Mouse (Mus musculus) liver, embryonic 16.5 days (tissue): ENCODE data around the gene Cops8. TPM values are rescaled to one million over a fixed set of nuclear protein-coding genes. Genes with fewer than 3 reads are reported as not detected.

ENCODE experiments used
- ATAC-seq: fragments of 200-750 bp; cut with Nextera tagmentation; 2 replicates; pipeline ENCODE4 v1.8.0; 2017; ENCODE audit warnings: low read depth, mild to moderate bottlenecking, moderate number of reproducible peaks, moderate library complexity
- H3K27ac ChIP-seq: fragments of 300-500 bp; sonication (generic); 2 replicates; pipeline ENCODE4 v1.5.1; 2014; ENCODE audit warnings: mild to moderate bottlenecking, low read length
- H3K27me3 ChIP-seq: fragments of 300-500 bp; sonication (generic); 2 replicates; pipeline ENCODE4 v1.6.1; 2014; ENCODE audit warnings: low read depth, low read length, mixed read lengths; ENCODE audit not compliant: control insufficient read depth, insufficient read depth
- H3K36me3 ChIP-seq: fragments of 300-500 bp; sonication (generic); 2 replicates; pipeline ENCODE4 v1.6.1; 2014; ENCODE audit warnings: mild to moderate bottlenecking; ENCODE audit not compliant: control insufficient read depth, insufficient read depth
- H3K4me1 ChIP-seq: fragments of 300-500 bp; sonication (generic); 2 replicates; pipeline ENCODE4 v1.6.1; 2014; ENCODE audit warnings: low read depth, low read length, mixed read lengths; ENCODE audit not compliant: control insufficient read depth
- H3K4me2 ChIP-seq: fragments of 300-500 bp; sonication (generic); 2 replicates; pipeline ENCODE4 v1.6.1; 2014; ENCODE audit warnings: low read depth, low read length, mixed read lengths
- H3K4me3 ChIP-seq: fragments of 300-500 bp; sonication (generic); 2 replicates; pipeline ENCODE4 v1.5.1; 2014; ENCODE audit warnings: low read depth, mild to moderate bottlenecking, low read length
- H3K9ac ChIP-seq: fragments of 300-500 bp; sonication (generic); 2 replicates; pipeline ENCODE4 v1.6.1; 2014; ENCODE audit warnings: low read depth, low read length
- H3K9me3 ChIP-seq: fragments of 300-500 bp; sonication (generic); replicated peaks from 2 replicates; pipeline ENCODE4 v1.6.1; 2016; ENCODE audit warnings: low read length; ENCODE audit not compliant: control insufficient read depth
- WGBS: fragments of 180-500 bp; shearing (Covaris S2); extraction: QIAGEN DNeasy Blood & Tissue Kit; methylation state at CpG from one replicate; pipeline ENCODE4 v1.1.7; 2014; ENCODE audit not compliant: insufficient replicate concordance; 5-methylcytosine and 5-hydroxymethylcytosine counted together
- polyA plus RNA-seq: library from polyadenylated mRNA; unstranded; fragments of >200 nt; fragmentation: Nextera tagmentation; extraction: Ambion mirVana; gene quantifications from 2 replicates; pipeline ENCODE4 v1.2.1, GENCODE M21; 2015

Cops8 gene
- 40.0 and 41.4 TPM in 2 replicates for polyA plus RNA-seq

- Histone ChIP-seq H3K4me2 (peak within 1 kb of the TSS; percentile 68), H3K36me3 (peaks cover 5% of the 10 kb centered on the region), H3K4me3 (peak within 1 kb of the TSS; percentile 73), H3K4me1 (peaks cover 5% of the 10 kb centered on the region), H3K9me3 (no peaks in the 10 kb centered on the region), H3K27me3 (no peaks in the 10 kb centered on the region), H3K27ac (peak within 1 kb of the TSS; percentile 69), H3K9ac (peak within 1 kb of the TSS; percentile 70)
- WGBS = 4% methylated on average over 48 of the region's 48 CpGs
- peak; percentile 100 for ATAC-seq
Observed at GRCm38 (mm10) chr1:90602759-90603560, at the start of gene Cops8. Gene Cops8, plus strand, starts transcription at chr1:90602981.

GRCm38 (mm10) chr1:90557140-90557539, 45.6 kb upstream of the Cops8 start:
- Histone ChIP-seq H3K27ac (no peak overlapping the region), H3K4me1 (no peaks in the 10 kb centered on the region), H3K36me3 (no peaks in the 10 kb centered on the region), H3K27me3 (no peaks in the 10 kb centered on the region), H3K9me3 (no peaks in the 10 kb centered on the region), H3K9ac (no peak overlapping the region), H3K4me2 (no peak overlapping the region), H3K4me3 (no peak overlapping the region)
- 53% methylated on average over 1 of the region's 1 CpGs for WGBS
- no peak for ATAC-seq

- no peak overlapping the region for H3K9ac ChIP-seq
- 49% methylated on average over 5 of the region's 5 CpGs for WGBS
Observed at GRCm38 (mm10) chr1:90560942-90561726, 41.6 kb upstream of the Cops8 start.

GRCm38 (mm10) chr1:90563945-90564344, 38.8 kb upstream of the Cops8 start:
- Histone ChIP-seq H3K27ac (no peak overlapping the region), H3K27me3 (no peaks in the 10 kb centered on the region), H3K4me3 (no peak overlapping the region), H3K9ac (no peak overlapping the region), H3K9me3 (no peaks in the 10 kb centered on the region), H3K4me1 (no peaks in the 10 kb centered on the region), H3K4me2 (no peak overlapping the region), H3K36me3 (no peaks in the 10 kb centered on the region)
- WGBS = 68% methylated on average over 3 of the region's 3 CpGs
- no peak for ATAC-seq

More at GRCm38 (mm10) chr1:90560942-90561726, 41.6 kb upstream of the Cops8 start:
- Histone ChIP-seq H3K4me1 (no peaks in the 10 kb centered on the region), H3K4me3 (no peak overlapping the region), H3K4me2 (no peak overlapping the region), H3K36me3 (no peaks in the 10 kb centered on the region), H3K9me3 (no peaks in the 10 kb centered on the region), H3K27me3 (no peaks in the 10 kb centered on the region), H3K27ac (no peak overlapping the region)
- ATAC-seq = no peak

GRCm38 (mm10) chr1:90566664-90567440, 35.9 kb upstream of the Cops8 start:
- ATAC-seq = no peak
- H3K27me3 ChIP-seq = no peaks in the 10 kb centered on the region
- WGBS = 65% methylated on average over 15 of the region's 15 CpGs

GRCm38 (mm10) chr1:90573831-90574230, 28.9 kb upstream of the Cops8 start:
- Histone ChIP-seq H3K27ac (no peak overlapping the region), H3K4me3 (no peak overlapping the region), H3K9me3 (no peaks in the 10 kb centered on the region), H3K9ac (no peak overlapping the region), H3K27me3 (no peaks in the 10 kb centered on the region), H3K4me1 (no peaks in the 10 kb centered on the region), H3K36me3 (no peaks in the 10 kb centered on the region), H3K4me2 (no peak overlapping the region)
- no peak for ATAC-seq
- 49% methylated on average over 6 of the region's 6 CpGs for WGBS

More at GRCm38 (mm10) chr1:90566664-90567440, 35.9 kb upstream of the Cops8 start:
- Histone ChIP-seq H3K4me1 (no peaks in the 10 kb centered on the region), H3K27ac (no peak overlapping the region), H3K9ac (no peak overlapping the region), H3K4me3 (no peak overlapping the region), H3K4me2 (no peak overlapping the region), H3K36me3 (no peaks in the 10 kb centered on the region), H3K9me3 (no peaks in the 10 kb centered on the region)

- H3K4me2 ChIP-seq = no peak overlapping the region
- H3K9me3 ChIP-seq = no peaks in the 10 kb centered on the region
- no peak for ATAC-seq
- no peaks in the 10 kb centered on the region for H3K4me1 ChIP-seq
- H3K27ac ChIP-seq = no peak overlapping the region
- H3K4me3 ChIP-seq = no peak overlapping the region
- no peaks in the 10 kb centered on the region for H3K36me3 ChIP-seq
- no peaks in the 10 kb centered on the region for H3K27me3 ChIP-seq
- 45% methylated on average over 3 of the region's 3 CpGs for WGBS
- H3K9ac ChIP-seq = no peak overlapping the region
Observed at GRCm38 (mm10) chr1:90574845-90575244, 27.9 kb upstream of the Cops8 start.

GRCm38 (mm10) chr1:90577417-90577816, 25.4 kb upstream of the Cops8 start:
- H3K27ac ChIP-seq = no peak overlapping the region
- H3K4me3 ChIP-seq = no peak overlapping the region
- ATAC-seq = no peak
- H3K27me3 ChIP-seq = no peaks in the 10 kb centered on the region
- H3K4me1 ChIP-seq = no peaks in the 10 kb centered on the region
- 54% methylated on average over 5 of the region's 5 CpGs for WGBS
- no peaks in the 10 kb centered on the region for H3K9me3 ChIP-seq
- no peaks in the 10 kb centered on the region for H3K36me3 ChIP-seq
- no peak overlapping the region for H3K4me2 ChIP-seq
- no peak overlapping the region for H3K9ac ChIP-seq
